Mouse (Mus musculus): ENCODE measurements around the gene Chst8.

DNA sequence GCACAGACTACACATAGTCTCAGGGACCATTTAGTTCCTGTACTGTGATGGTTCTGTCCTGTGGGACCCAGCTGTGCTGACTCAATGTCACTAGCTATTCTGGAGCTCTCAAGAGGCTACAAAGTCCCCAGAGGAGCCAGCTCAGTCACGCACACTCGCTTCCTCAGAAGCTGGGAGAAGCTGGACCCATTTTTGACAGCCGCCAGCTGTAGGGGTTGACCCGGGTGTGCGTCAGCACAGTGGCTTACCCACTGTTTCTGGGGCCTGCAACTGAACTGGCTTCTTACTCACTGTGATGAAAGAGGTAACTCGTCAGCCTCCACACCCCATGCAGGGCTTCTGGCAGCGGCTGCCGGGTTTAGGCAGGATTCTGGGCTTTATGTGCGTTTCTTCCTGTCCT lies 66.3 kb downstream of the Chst8 start:
- TF ChIP-seq CTCF (IDR thresholded peaks at IDR 0.05; ENCODE audit: insufficient read depth, low read length) (no peak), POLR2A (IDR thresholded peaks at IDR 0.05; ENCODE audit: borderline replicate concordance, extremely low read depth, low read depth, low read length) (no peak)

Measured in lung, adult 2 months (tissue).